Mouse (Mus musculus) regulatory T cell (primary cell): ENCODE results near the gene Esp34.

Experiments
- in situ Hi-C: fragments of 300-600 bp; cut with MboI, MseI; formaldehyde crosslinking; loops from one replicate; pipeline ENCODE4 v1.15.1; 2025; ENCODE audit warnings: high pct_unique_total_duplicates

Esp34 gene

DNA sequence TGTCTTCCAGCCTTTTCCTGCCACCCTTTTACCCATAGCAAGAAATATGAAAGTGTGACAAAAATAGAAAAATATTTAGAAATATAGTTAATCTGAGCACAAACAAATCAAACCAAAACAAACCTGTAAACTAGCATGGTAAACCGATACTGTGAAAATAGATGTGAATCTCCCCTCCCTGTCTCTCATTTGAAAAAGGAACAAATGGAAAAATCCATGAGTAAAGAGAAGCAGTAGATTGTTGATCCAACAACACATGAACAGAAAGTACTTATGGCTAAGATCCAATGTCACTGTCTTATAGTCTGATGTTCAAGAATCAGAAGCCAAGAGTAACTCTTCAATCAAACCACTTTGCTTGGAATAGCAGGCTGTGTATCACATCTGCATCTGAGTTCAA is at the start of gene Esp34:
TSS of gene Esp34 (plus strand) at position 301 of the 400 bp plus-strand sequence.
- in situ Hi-C loops = no loop called here

DNA sequence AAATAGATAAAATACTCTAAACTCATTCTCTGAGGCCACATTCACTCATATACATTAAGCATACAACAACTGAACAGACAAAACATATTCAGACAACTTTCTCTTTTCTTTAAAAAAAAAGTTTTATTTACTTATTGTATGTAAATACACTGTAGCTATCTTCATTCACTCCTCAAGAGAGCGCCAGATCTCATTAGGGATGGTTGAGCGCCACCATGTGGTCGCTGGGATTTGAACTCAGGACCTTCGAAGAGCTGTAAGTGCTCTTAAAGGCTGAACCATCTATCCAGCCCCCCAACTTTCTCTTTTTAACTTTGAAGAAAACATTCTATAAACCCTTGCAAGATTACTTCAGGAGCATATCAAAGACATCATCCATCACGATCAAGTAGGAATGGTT is 8.5 kb downstream of the Esp34 start:
- in situ Hi-C loops = loop anchor here (10.0 kb wide), 1 partner anchor 852 kb away; no protein-coding TSS in a partner anchor
